Mouse (Mus musculus): ENCODE measurements around the gene Eif4h.

Gene Eif4h

DNA sequence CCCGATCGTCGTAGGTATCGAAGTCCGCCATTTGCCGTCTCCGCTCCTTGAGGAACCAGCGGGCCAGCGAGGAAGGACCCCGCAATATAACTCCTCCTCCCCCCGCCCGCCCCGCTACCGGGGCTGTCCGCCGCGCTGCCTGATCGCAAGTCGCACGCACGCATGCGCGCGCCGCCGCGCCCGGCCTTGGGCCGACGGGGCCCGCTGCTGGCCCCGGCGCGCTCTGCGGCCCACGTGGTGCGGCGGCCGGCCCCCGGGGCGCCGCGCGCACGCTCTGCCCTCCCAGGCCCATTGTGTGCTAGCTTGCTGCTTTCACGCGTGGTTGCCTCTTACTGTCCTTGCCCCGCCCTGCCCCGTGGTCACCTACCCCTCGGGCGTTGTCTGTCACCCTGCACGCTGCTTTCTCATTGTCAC lies at the start of gene Eif4h:
Gene Eif4h (minus strand): TSS at position 222 of the 414 bp plus-strand sequence.
- DNase-seq (ENCODE audit: low spot score), result peak; percentile 97

DNA sequence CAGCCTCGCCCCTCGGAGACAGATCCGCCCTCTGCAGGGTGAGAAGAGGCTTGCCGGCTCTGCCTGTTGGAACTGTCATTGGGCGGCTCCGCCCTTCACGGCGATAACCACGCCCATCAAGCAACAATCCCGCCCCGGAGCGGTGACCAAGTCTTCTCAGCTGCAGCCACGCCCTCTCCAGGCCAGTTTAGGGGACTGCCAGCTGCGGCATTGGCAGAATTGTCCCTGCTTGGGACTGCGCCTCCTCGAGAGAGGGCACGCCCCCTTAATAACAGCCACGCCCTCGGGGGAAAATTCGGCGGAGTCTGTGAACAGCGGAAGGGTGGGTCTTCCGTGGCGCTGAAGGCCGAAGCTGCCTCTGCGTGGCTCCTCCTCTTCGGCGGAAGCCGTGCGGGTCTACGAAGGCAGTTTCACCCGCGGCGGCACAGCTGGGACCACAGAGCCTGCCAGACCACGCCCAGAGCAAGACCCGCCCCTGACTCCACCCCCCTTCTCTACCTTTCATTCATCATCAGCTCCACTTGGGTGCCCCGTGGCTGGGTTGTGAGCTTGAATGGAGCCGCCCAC lies 49.5 kb upstream of the Eif4h start:
- peak; percentile 99 for DNase-seq (ENCODE audit: low spot score)

DNA sequence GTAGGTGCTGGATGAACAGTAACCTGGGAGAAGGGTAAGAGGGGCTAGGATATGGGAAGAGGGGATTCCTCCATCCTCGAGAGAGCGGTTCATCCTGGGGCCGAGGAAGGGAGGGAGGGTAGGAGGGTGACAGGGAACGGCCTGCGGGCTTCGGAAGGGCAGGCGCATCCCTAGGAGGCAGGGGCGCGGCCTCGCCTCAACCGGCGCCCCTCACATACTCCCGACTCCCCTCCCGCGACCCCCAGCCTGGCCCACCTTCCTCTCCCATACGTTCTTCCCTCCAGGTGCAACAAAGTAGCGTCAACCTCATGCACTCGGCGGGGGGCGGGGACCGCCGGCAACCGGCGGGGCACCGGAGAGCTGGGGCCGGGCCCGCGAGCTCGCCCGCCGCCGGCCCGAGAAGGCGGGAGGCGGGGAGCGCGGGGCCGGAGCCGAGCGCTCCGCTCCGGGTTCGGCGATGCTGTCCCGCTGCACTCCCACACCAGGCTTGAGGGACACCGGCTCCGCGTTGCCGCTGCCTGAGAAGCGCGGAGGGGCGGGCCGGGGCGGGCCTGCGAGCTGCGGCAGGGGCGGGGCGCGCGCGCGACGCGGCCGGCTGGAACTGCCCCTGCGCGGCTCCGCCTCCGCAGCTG lies 48.9 kb upstream of the Eif4h start, which contains the start of gene Limk1:
Gene Limk1 (minus strand): TSS at position 513 of the 632 bp plus-strand sequence.
- peak; percentile 37 for DNase-seq (ENCODE audit: low spot score)

DNA sequence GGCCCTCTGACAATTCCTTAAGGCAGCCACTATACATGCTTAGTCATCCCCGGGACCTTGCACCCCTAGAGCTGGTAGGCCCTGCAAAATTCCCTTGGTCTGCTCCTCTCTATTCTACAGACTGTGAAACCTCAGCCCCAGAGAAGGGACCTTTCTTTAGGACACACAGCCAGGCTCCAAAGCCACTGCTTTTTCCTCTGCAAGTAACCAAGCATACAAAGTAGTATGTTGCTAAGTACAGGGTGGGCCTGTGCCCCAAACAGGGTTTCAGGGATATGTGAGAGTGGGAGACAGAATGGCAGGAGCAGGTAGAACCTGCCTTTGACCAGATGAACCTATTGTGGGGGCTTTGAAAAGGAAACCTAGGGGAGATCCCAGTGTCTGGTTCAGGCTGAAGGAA lies 47.9 kb upstream of the Eif4h start:
- DNase-seq (ENCODE audit: low spot score), result no peak

DNA sequence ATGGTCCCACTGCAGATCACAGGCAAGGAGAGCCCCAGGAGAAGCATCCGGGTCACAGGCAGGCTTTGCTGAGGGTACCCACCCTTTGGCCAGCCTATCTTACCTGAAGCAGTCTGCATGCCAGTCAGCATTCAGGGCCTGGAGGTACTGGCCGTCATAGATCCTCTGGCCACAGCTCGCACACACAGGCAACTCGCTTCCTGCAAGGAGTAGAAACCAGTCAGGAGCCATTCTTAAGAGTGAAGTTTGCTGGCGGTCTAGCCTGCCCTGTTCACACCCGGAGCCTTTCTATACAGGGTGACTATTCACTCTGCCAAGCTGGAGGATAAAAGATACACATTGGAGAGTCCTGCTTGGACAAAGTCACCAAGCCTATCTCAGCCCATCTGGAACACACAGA lies 47.3 kb upstream of the Eif4h start:
- no peak for DNase-seq (ENCODE audit: low spot score)

DNA sequence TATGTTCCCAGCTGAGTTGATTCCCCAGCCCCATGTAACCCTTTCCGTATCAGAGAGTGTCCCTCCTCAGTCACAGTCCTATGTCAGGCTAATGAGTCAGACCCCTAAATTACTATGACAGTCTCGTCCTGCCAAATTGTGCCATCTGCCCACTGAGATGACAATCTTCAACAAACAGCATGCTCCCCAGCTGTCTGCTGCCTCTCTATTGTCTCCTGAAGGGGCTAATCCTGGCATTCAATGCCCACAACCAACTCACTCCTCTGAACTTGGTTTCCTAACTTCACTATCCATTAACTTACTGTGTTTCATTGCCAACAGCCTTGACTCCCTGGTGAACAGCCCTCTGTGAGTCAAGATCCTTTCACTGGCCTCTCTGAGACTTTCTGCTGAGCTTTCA lies 45.1 kb upstream of the Eif4h start:
- DNase-seq (ENCODE audit: low spot score), result no peak

DNA sequence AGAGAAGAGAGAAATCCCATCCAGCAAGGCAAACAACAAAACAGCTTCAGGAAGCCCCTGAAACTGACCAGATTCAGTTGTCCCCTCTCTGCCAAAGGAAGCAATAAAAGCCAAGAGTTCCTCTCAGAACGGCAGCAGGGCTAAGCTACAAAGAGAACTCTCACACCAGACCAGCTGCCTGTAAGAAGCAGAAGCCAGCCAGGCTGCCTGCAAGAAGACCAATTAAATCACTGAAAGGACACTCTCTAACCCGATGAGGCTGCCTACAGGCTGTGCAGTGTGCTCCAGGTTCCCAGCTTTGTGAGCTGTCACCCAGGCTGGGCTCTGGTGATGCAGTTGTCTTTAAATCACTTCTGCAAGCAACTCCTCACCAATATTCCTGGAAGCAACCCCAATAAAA lies 44.5 kb upstream of the Eif4h start:
- no peak for DNase-seq (ENCODE audit: low spot score)

DNA sequence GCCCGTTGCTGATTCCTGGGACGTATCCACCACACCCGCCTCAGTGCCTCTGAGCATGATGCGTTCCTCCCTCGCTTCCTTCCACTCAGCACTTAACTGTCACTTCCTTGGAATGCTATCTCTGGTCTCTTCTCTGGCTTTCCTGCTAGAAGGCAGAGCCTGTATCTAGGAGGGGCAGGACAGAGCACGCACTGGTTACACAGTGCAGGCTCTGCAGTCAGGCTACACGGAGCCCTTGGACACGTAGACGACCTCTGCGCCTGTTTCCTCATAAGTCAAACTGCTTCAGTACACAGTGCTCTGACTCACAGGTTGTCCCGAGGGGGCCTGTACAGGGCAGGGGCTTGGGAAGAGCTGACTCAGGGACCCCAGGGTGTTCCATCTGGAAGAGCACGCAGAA lies 40.9 kb upstream of the Eif4h start:
- no peak for DNase-seq (ENCODE audit: low spot score)

DNA sequence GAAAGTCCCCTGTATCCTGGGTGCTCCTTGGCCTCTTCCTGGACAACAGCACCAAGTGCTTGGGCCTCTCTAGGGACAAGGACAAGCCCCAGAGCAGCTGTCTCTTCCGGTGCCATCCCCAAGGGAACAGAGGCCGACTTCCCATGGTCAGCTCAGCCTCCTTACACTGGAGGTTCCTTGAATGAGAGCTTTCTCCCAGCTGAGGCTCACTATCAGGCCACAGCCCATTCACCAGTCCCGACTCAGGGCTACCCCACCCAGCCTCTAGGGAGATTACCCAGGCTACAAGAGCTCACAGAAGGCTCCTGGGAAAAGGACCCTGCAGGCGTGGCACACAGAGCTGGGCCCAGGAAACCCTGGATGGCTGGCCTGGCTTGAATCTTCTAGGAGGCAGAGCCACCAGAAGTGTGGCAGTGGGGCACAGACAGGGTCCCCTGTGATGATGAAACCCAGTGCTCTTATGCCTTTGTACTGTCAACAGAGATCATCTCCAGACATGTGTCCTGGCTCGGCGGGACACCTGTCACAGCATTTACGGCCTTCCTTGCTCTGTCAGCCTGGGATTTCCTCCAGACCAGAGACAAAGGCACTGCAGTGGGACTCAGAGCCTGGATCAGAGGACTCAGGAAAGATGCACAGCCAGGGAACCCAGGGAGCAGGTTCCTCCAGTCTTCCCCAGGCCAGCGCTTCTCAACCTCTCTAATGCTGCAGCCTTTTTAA lies 39.7 kb upstream of the Eif4h start:
- DNase-seq (ENCODE audit: low spot score), result no peak

DNA sequence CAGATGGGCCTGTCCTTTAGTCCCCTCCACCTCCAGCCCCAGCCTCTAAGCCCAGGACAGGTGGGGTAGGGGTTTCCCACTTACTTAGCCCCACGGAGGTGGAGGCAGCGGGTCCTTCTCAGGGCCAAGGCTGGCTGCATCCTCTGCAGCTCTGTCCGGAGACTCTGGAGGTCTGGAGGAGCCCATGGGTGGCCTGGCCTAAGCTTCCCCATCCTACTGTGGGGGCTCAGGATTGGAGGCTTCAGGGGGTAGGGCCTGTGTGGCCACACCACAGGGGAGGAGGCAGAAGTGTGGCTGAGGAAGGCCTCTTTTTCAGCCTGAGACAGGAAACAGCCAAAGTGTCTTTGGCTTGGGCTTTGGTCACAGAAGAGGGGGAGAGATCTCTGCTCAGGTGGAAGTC lies 38.7 kb upstream of the Eif4h start:
- no peak for DNase-seq (ENCODE audit: low spot score)

DNA sequence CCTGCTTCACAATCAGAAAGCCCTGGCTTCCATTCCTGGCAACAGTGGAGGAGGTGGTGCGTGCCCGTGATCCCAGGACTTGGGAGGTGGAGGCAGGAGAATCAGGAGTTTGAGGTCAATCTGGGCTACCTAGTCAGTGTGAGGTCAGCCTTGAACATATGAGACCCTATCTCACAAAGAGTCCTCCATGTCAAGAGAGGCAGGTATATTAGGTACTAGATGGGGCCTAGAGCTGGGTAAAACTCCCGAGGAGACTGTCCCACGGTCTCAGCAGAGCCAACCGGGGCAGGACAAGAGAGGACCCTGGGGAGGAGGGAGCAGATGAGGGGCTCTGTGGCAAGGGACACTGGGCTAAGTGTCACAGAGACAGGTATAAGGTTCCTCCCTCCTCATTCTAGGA lies 38.2 kb upstream of the Eif4h start:
- no peak for DNase-seq (ENCODE audit: low spot score)

DNA sequence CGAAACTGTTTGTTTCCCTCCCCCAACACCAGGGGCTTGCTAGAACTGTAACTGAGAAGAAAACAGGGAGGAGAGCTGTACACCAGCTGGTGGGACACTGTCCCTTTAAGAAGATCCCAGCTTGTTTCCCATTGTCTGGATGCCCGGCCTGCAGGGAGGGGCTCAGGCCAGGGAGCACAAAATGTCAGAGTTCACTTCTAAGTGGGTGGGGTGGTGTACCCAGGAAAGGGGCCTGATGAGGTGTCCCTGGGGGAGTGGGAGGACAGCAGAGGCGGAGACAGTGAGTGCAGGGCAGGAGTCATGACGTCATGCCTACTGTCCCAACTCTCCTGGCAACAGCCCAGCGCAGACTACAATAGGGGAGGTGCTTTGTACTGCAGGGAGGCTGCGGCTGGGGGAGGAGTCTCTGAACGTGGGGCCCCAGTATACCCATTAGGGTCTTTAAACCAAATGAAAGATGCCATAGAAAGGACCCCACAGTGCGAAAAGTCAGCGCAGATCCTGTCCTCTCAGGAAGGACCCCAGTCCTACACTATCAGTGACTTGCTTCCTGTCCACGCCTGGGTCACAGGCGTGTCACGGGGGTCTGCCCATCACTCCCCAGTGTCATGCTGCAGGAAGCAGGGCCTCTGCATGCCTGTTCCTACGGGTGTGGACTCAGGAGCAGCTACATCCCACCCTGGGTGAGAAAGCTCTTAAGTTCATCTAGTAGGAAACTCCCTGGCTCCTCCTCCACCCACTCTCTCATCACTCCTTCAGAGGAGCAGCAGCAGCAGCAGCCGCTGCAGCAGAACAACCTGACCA lies 36.9 kb upstream of the Eif4h start:
- peak; percentile 70 for DNase-seq (ENCODE audit: low spot score)

DNA sequence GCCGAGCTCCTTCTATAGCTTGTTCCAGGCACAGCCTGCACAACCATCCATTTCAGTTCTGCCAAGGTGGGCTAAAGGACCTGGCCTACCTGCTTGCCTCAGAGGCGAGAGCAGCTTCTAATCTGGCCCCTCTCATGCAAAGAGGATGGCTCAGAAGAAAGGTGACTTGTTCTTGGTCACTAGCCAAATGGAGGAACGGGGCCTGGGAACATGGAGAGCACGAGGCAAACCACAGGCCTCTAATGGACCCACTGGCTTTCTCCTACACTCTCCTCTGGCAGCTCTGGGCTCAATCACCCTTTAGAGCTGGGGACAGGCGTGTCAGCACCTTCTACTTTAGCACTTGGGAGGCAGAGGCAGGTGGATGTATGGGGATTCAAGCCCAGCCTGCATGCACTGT lies 35.7 kb upstream of the Eif4h start:
- no peak for DNase-seq (ENCODE audit: low spot score)

DNA sequence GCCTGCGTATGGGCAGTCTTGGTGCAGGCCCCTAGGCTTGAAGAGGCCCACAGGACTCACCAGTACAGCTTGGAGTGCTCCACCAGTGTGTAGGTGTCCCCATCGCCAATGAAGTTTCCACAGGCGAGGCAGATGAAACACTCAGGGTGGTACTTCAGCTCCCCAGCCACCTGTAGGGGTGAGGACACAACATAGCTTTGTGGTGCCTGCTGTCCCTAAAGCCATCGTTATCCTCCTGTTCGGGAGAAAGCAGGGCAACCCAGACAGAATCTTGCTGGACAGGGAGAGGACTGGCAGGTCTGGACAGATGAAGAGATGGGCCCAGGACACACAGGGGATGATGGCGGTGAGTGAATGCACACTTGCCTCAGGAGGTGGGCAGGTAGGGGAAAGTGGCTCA lies 33.3 kb upstream of the Eif4h start:
- DNase-seq (ENCODE audit: low spot score), result no peak

DNA sequence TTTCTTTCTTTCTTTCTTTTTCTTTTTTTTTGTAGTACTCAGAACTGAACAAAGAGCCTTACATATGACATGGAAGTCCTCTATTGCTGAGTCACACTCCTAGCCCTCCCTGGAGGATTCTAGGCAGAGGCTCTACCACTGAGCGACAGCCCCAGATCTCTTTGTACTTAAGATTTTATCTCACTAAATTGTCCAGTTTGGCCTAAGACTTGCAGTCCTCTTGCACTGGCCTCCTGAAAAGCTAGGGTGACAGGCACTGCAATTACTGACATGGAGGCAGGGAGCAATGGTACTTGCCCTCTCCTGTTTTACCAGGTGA lies 32.9 kb upstream of the Eif4h start:
- no peak for DNase-seq (ENCODE audit: low spot score)

DNA sequence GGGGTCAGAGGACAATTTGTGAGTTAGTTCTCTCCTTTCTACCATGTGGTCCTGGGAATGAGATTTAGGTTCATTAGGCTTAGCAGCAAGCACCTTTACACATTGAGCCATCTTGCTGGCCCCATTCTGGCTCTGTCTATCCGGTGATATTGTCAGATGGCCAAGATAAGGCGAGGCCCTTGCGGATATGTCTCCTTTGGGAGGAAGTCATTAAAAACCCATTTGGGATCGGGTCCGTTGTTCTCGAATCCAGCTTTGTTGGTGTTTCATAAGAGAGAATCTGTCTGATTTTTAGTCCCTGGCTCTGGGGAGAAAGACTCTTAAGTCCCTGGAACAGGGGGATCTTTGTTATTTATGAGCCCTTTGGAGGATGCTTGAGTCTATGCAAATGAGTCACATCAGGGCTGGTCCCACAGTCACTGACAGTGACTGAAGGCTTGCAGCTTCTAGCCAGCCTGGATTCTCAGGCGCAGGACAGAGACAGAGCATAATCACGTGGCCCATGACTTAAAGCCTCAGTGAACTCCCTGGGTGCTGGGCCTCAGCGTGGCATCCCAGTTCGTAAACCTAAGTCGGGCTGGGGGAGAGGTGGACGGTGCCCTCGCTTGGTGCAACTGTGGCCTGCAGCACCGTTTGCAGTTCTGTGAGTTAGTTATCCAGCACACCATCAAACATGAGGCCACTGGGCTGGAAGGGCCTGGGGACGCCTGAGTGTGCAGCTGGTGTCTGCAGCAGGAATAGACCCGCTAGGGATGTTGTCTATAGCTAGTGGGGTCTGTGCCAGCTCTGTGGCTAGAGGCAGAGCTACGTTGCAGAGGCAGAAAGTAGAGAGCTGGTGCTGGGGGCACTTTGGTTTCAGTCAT lies 32.3 kb upstream of the Eif4h start:
- DNase-seq (ENCODE audit: low spot score), result no peak

DNA sequence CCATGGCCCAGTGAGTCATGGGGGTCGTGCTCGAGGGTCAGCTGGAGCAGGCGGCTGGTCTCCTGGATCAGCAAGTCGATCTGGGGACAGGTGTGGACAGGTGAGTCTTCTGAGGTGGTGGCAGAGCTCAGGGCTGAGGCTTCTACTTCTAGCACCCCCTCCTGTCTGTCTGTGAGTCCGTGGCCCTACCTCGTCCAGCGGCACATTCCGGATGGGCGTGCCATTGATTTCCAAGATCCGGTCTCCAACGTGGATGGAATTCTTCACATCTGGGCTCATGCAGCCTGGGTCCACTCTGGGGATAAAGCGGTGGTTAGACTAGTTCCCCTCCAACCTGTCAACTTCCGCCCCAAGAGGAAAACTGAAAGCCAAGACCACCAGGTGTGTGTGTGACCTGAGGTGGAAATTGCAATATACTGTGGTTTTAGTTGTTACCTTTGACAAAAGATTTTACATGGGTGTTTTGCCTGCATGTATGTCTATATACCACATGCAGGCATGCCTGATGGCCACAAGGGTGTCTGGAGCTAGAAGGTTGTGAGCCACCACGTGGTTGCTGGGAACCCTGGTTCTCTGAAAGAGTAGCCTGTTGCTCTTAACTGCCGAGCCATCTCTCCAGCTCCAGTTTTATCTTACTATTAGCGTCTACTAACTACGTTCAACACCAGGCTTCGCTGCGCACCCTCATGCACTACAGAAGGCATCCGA lies 29.9 kb upstream of the Eif4h start:
- no peak for DNase-seq (ENCODE audit: low spot score)

DNA sequence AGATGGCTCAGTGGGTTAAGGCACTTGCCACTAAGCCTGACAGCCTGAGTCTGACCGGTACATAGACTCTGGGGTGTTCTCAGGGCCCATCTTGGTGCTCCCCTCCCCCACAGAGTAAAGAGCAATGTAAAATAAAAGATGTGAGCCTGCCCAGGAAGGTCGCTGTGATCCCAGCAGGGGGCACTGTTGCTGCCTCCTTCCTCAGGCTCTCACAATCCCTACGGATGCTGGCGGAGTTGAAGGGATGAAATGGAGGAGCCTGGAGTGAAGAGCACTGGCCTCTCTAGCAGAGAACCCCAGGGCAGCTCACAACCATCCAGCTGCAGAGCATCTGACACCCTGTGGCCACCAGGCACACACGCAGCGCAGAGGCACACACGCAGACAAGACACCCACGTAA lies 29.2 kb upstream of the Eif4h start:
- DNase-seq (ENCODE audit: low spot score), result no peak

DNA sequence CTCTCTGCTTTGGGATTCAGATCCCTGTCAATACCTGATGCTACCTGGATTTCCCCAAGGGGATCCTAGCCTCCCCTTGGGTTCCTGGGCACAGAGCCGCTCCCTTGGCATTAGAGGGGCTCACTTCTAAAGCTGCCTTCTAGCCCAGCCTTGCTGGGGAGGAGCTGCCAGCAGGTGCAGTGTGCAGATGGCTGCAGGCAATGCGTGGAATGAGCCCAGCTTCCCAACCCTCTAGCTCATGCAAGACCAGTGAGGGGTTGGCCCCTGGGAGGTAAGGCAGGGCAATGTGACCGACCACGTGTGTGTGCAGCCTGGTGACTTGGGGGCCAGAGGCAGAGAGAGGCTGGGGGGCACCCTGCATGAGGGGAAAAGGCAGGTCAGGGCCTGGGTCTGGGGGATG lies 17.4 kb upstream of the Eif4h start:
- DNase-seq (ENCODE audit: low spot score), result no peak

DNA sequence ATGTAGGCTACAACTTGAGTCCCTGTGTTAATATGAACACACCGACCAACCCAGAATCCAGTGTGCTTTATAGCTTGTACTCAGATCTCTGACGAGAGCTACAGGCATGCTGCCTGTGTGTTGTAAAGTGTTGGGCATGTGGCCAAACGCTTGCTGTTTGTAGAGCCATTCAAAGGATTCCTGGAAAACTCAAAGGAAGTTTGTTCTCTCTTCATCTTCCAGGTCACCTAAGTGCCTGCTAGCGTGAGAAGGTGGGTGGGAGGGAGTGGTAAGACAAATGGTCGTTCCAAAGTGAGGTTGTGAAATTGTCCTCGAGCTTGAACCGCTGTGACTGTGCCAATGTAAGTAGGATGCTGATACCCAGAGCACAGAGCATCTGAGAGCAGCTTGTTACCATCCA lies 12.7 kb upstream of the Eif4h start:
- peak; percentile 24 for DNase-seq (ENCODE audit: low spot score)

DNA sequence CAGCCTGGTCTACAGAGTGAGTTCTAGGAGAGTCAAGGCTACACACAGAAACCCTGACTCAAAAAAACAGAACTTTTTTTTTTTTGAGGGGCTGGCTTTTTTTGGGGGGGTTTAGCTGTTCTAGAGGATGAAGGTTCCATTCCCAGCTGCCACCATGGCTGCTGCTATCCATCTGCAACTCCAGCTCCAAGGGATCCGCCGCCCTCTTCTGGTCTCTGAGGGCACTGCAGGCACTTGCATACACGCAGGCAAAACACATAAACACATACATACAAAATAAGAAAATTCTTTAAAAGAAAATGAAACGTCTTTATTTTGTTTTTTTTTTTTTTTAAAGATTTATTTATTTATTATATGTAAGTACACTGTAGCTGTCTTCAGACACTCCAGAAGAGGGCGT lies 11.6 kb upstream of the Eif4h start:
- peak; percentile 47 for DNase-seq (ENCODE audit: low spot score)

All from layer of hippocampus, adult 11-12 months (tissue).